Mouse (Mus musculus) limb, embryonic 11.5 days (tissue): ENCODE data around the gene Gnat1. TPM values are rescaled to one million over a fixed set of nuclear protein-coding genes. Genes with fewer than 3 reads are reported as not detected.

ENCODE experiments used
- ATAC-seq: fragments of 200-750 bp; cut with Nextera tagmentation; 2 replicates; pipeline ENCODE4 v1.8.0; 2017; ENCODE audit warnings: low read depth; ENCODE audit not compliant: insufficient number of reproducible peaks, low FRiP score, low TSS enrichment
- DNase-seq: peaks from one replicate; pipeline ENCODE4 v3.0.0-alpha.2; 2015; ENCODE audit warnings: low spot score
- H3K27ac ChIP-seq: fragments of 300-500 bp; sonication (generic); replicated peaks from 2 replicates; pipeline ENCODE4 v1.5.1; 2014; ENCODE audit warnings: low read depth, mild to moderate bottlenecking, low read length
- H3K27me3 ChIP-seq: fragments of 300-500 bp; sonication (generic); 2 replicates; pipeline ENCODE4 v1.6.1; 2014; ENCODE audit warnings: mild to moderate bottlenecking, low read length, mixed read lengths; ENCODE audit not compliant: control insufficient read depth, insufficient read depth
- H3K36me3 ChIP-seq: fragments of 300-500 bp; sonication (generic); 2 replicates; pipeline ENCODE4 v1.6.1; 2014; ENCODE audit warnings: mild to moderate bottlenecking, low read length, moderate library complexity, mixed read lengths; ENCODE audit not compliant: control insufficient read depth, insufficient read depth
- H3K4me1 ChIP-seq: fragments of 300-500 bp; sonication (generic); 2 replicates; pipeline ENCODE4 v1.6.1; 2014; ENCODE audit warnings: low read length, mixed read lengths; ENCODE audit not compliant: control insufficient read depth, insufficient read depth
- H3K4me2 ChIP-seq: fragments of 300-500 bp; sonication (generic); 2 replicates; pipeline ENCODE4 v1.6.1; 2014; ENCODE audit warnings: low read depth, mild to moderate bottlenecking, moderate library complexity; ENCODE audit not compliant: severe bottlenecking
- H3K4me3 ChIP-seq: fragments of 300-500 bp; sonication (generic); 2 replicates; pipeline ENCODE4 v1.5.1; 2014; ENCODE audit warnings: low read depth, low read length
- H3K9ac ChIP-seq: fragments of 300-500 bp; sonication (generic); 2 replicates; pipeline ENCODE4 v1.6.1; 2014; ENCODE audit warnings: mild to moderate bottlenecking, low read length
- H3K9me3 ChIP-seq: fragments of 300-500 bp; sonication (generic); 2 replicates; pipeline ENCODE4 v1.6.1; 2016; ENCODE audit warnings: low read length; ENCODE audit not compliant: control insufficient read depth
- WGBS: fragments of 180-500 bp; shearing (Covaris S2); extraction: QIAGEN DNeasy Blood & Tissue Kit; methylation state at CpG from one replicate; pipeline ENCODE4 v1.1.7; 2014; 5-methylcytosine and 5-hydroxymethylcytosine counted together
- polyA plus RNA-seq: library from polyadenylated mRNA; unstranded; fragments of >200 nt; fragmentation: Nextera tagmentation; extraction: Ambion mirVana; gene quantifications from 2 replicates; pipeline ENCODE4 v1.2.1, GENCODE M21; 2014

The Gnat1 gene
- polyA plus RNA-seq, 1 experiment from 2014 or later, result 1.7 TPM

GRCm38 (mm10) chr9:107663525-107663924, 16.0 kb downstream of the Gnat1 start:
- no peak for ATAC-seq
- no peak overlapping the region for H3K9ac ChIP-seq
- H3K9me3 ChIP-seq, result no peaks in the 10 kb centered on the region
- H3K27ac ChIP-seq, result no peak overlapping the region
- no peak overlapping the region for H3K4me3 ChIP-seq
- H3K4me1 ChIP-seq, result peaks cover 10% of the 10 kb centered on the region; the same call in 1 of the 2 replicates
- H3K4me2 ChIP-seq, result no peak overlapping the region
- DNase-seq, result no peak
- H3K27me3 ChIP-seq, result 0 out of 2 replicates have a peak, but pooled peaks cover 4% of the 10 kb centered on the region
- no peaks in the 10 kb centered on the region for H3K36me3 ChIP-seq
- 74% methylated on average over 9 of the region's 9 CpGs for WGBS

DNA sequence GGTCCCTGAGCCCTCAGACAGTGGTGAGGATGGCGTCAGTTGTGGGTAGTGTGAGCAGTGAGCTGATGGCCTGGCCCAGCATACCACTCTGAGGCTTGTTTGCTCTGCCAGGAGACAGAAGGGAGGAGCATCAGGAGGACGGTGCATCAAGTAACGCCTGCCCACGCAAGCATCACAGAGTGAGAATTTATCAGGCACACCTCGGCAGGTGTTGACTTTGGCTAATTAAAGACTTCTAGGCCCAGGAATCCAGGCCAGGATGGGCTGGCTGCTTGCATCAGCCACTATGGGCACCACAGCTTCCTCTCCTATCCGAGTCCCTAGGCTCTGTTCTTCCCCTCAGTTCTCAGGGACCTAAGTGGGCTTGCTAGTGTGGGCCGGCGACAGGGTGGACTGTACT, 17.2 kb downstream of the Gnat1 start:
- Histone ChIP-seq H3K27ac (no peak overlapping the region), H3K36me3 (no peaks in the 10 kb centered on the region), H3K4me2 (no peak overlapping the region; the same call in 1 of the 2 replicates), H3K4me1 (peaks cover 10% of the 10 kb centered on the region; the same call in 1 of the 2 replicates), H3K9ac (no peak overlapping the region), H3K27me3 (0 out of 2 replicates have a peak, but pooled peaks cover 4% of the 10 kb centered on the region), H3K9me3 (no peaks in the 10 kb centered on the region), H3K4me3 (no peak overlapping the region)
- WGBS, result 75% methylated on average over 8 of the region's 8 CpGs
- ATAC-seq (no peak), DNase-seq (no peak)

- no peak for ATAC-seq
- Histone ChIP-seq H3K27me3 (0 out of 2 replicates have a peak, but pooled peaks cover 2% of the 10 kb centered on the region), H3K9ac (no peak overlapping the region), H3K36me3 (no peaks in the 10 kb centered on the region), H3K4me2 (no peak overlapping the region), H3K4me1 (no peaks in the 10 kb centered on the region), H3K9me3 (no peaks in the 10 kb centered on the region), H3K27ac (no peak overlapping the region), H3K4me3 (no peak overlapping the region)
- DNase-seq, result no peak
- WGBS, result 76% methylated on average over 3 of the region's 3 CpGs
These were observed 18.7 kb downstream of the Gnat1 start for GRCm38 (mm10) chr9:107660777-107661176.

DNA sequence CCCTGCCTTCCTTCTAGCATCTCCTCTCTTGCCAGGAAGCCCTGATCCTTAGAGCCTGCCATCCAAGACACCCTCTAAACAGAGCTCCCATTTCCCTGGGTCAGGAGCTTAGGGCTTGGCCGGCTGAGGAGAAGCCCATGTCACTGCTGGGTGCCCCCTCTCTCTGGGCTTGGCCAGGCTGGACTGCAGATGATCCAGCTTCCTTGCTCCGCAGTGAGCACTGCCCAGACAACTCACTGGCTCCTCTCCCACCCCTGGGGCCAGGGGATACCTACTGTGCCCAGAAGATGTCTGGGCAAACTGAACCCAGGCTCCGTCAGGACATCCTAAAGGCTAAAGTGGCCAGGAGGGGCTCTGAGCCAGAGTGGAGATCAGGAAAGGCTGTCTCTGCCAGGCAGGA, 19.6 kb downstream of the Gnat1 start:
- H3K27me3 ChIP-seq, result no peaks in the 10 kb centered on the region
- no peak overlapping the region for H3K4me3 ChIP-seq
- H3K4me1 ChIP-seq, result no peaks in the 10 kb centered on the region
- no peaks in the 10 kb centered on the region for H3K9me3 ChIP-seq
- no peak for DNase-seq
- 94% methylated on average over 3 of the region's 3 CpGs for WGBS
- H3K4me2 ChIP-seq, result no peak overlapping the region
- no peak overlapping the region for H3K27ac ChIP-seq
- H3K36me3 ChIP-seq, result no peaks in the 10 kb centered on the region
- H3K9ac ChIP-seq, result no peak overlapping the region
- no peak for ATAC-seq

DNA sequence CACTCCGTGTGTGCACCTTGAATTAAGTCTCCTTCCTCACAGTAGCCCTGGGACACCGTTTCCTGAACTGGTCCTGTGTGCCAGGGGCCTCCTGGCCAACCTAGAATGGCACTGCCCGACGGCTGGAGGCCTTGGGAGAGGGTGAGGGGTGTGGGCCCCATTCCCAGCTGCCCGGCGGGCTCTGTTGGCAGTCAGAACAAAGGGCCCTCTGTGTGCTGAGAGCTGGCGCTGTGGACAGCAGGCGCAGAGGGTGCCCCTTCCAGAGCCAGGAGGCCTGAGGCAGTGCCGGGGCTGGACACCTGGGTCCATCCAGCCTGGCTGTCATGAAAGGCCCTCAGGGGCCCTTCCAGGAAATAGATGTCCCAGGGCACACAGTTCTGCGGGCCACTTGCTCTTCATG, 20.0 kb downstream of the Gnat1 start:
- no peaks in the 10 kb centered on the region for H3K9me3 ChIP-seq
- 89% methylated on average over 10 of the region's 10 CpGs for WGBS
- no peaks in the 10 kb centered on the region for H3K27me3 ChIP-seq
- H3K36me3 ChIP-seq, result no peaks in the 10 kb centered on the region
- ATAC-seq, result no peak
- H3K9ac ChIP-seq, result no peak overlapping the region
- DNase-seq, result no peak
- H3K4me3 ChIP-seq, result no peak overlapping the region
- no peaks in the 10 kb centered on the region for H3K4me1 ChIP-seq
- no peak overlapping the region for H3K27ac ChIP-seq
- H3K4me2 ChIP-seq, result no peak overlapping the region; the same call in 1 of the 2 replicates

GRCm38 (mm10) chr9:107658096-107658495, 21.4 kb downstream of the Gnat1 start:
- Histone ChIP-seq H3K9ac (no peak overlapping the region), H3K4me3 (no peak overlapping the region), H3K4me2 (no peak overlapping the region), H3K36me3 (no peaks in the 10 kb centered on the region), H3K27me3 (no peaks in the 10 kb centered on the region), H3K9me3 (no peaks in the 10 kb centered on the region), H3K27ac (no peak overlapping the region), H3K4me1 (no peaks in the 10 kb centered on the region)
- ATAC-seq (no peak), DNase-seq (no peak)
- 85% methylated on average over 6 of the region's 6 CpGs for WGBS

GRCm38 (mm10) chr9:107657144-107657543, 22.4 kb downstream of the Gnat1 start:
- H3K27me3 ChIP-seq, result no peaks in the 10 kb centered on the region
- ATAC-seq, result no peak
- WGBS, result 88% methylated on average over 5 of the region's 5 CpGs

DNA sequence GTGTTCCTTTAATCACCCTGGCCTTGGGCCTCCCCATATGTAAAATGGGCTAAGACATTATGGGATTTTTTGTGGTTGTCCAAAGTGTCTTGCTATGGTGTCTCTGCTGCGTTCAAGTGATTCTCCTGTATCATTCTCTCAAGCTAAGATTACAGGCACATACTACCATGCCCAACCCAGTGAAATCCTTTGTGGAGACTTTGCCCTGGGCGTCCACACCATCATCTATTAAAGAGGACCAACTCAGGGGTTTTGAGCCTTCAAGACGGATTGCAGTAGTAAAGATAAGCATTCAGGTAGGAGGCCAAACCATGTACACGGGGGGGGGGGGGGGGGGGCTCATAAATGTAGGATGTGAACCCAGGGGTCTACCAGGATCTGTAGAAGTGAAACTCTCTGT, 24.9 kb downstream of the Gnat1 start:
- Histone ChIP-seq H3K9me3 (no peaks in the 10 kb centered on the region), H3K27me3 (no peaks in the 10 kb centered on the region), H3K4me3 (no peak overlapping the region), H3K4me2 (no peak overlapping the region), H3K27ac (no peak overlapping the region), H3K4me1 (no peaks in the 10 kb centered on the region), H3K36me3 (no peaks in the 10 kb centered on the region), H3K9ac (no peak overlapping the region)
- ATAC-seq (no peak), DNase-seq (no peak)
- 81% methylated on average over 4 of the region's 4 CpGs for WGBS

More at GRCm38 (mm10) chr9:107657144-107657543, 22.4 kb downstream of the Gnat1 start:
- no peak for DNase-seq
- no peak overlapping the region for H3K9ac ChIP-seq
- no peak overlapping the region for H3K4me2 ChIP-seq
- H3K27ac ChIP-seq, result no peak overlapping the region
- H3K36me3 ChIP-seq, result no peaks in the 10 kb centered on the region
- H3K4me3 ChIP-seq, result no peak overlapping the region
- H3K4me1 ChIP-seq, result no peaks in the 10 kb centered on the region
- no peaks in the 10 kb centered on the region for H3K9me3 ChIP-seq

- no peak overlapping the region for H3K9ac ChIP-seq
These were observed 26.0 kb downstream of the Gnat1 start for GRCm38 (mm10) chr9:107653474-107653873.

More at GRCm38 (mm10) chr9:107653474-107653873, 26.0 kb downstream of the Gnat1 start:
- Histone ChIP-seq H3K27me3 (no peaks in the 10 kb centered on the region), H3K4me3 (no peak overlapping the region), H3K36me3 (no peaks in the 10 kb centered on the region), H3K27ac (no peak overlapping the region), H3K4me1 (no peaks in the 10 kb centered on the region), H3K9me3 (no peaks in the 10 kb centered on the region), H3K4me2 (no peak overlapping the region)
- 85% methylated on average over 2 of the region's 2 CpGs for WGBS
- DNase-seq (no peak), ATAC-seq (no peak)
